Mouse (Mus musculus): ENCODE results near the gene Sst.
"Not testable (repeated sequence)": the region's sequence is repeated elsewhere in the genome, so short reads cannot be mapped to it uniquely, and the experiment has no call there.

The Sst gene

GRCm38 (mm10) chr16:23890636-23891035, at the start of gene Sst:
Sst (minus strand) TSS chr16:23890958.
- DNase-seq (ENCODE audit: low spot score) = peak; percentile 21

DNA sequence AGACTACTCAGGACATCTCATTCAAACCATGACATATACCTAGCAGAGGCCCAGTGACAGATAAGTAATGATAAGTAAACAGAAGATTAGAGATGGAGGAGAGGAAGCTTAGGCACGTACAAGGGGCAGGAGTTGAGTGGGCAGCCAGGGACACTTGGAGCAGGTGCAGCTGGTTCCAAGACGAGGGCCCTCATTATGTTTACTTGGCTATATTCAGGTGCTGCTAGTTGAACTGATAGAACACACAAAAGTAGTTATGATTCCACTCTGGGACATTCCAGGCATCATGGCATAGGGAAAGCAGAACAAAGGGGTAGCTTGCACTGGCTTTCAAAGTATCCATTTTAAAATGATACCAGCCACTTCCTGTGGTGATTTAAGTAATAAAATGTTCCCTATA, 43.6 kb upstream of the Sst start:
- DNase-seq (ENCODE audit: low spot score) = no peak

- no peak for DNase-seq (ENCODE audit: low spot score)
Measured at GRCm38 (mm10) chr16:23932294-23932693, 41.5 kb upstream of the Sst start, which contains the start of gene Rtp2. Rtp2 (minus strand) TSS chr16:23932394.

DNA sequence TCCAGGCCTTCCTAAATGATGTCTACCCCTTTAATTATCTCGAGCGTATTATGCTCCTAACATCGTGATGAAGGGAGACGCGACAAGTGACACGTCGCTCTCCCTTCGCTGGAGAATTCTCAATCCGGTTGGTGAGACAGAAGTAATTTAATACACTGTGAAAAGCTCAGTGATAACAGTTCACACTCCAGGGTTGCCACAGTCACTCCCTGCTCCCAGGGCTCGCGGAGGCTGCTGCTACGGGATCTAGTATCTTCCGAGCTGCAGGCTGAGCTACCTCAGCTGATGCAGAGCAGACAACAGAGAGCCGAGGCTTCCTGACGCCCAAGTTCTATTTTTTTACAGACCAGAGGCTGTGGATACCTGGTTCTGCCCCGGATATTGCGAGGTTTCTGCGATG, 40.5 kb upstream of the Sst start:
- no peak for DNase-seq (ENCODE audit: low spot score)

- no peak for DNase-seq (ENCODE audit: low spot score)
Measured at GRCm38 (mm10) chr16:23930426-23931073, 39.8 kb upstream of the Sst start.

DNA sequence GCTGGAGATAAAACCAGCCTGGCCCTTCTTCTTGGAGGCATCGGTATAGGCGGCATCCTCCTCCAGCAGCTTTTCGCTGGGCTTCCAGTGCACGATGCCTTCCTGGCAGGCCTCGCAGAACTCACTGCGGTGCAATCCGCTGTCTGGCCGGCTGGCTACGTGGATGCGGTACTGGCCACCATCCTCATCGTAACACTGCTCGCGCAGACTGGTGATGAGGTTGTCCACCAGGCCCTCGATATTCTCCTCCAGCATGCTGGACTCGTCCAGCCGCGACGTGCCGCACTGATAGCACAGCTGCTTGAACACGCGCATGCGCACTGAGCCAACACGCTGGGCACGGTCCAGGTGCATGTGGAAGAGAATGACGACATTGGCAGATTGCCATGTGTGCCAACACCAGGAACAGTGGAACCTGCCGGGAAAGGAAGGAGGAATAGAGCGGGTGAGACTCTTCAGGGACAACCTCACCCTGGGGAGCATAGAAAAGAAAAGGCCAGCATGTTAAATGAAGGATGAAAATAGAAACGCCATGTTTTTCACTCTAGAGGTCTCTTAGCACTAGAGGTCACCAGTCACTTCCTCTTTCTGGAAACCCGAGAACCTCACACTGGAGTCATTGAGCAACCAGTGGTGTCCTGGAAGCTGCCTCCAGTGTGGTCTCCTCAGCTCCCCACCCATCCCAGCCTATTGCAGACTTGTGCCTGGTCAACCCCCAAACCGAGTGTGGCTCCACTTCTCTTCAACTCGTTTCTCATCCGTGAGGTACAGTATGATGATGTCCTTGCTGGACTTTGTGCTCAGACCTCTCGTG, 36.8 kb upstream of the Sst start:
- DNase-seq (ENCODE audit: low spot score) = no peak

GRCm38 (mm10) chr16:23922906-23923305, 32.1 kb upstream of the Sst start:
- no peak for DNase-seq (ENCODE audit: low spot score)

- DNase-seq (ENCODE audit: low spot score) = no peak
Measured at GRCm38 (mm10) chr16:23921697-23922096, 30.9 kb upstream of the Sst start.

GRCm38 (mm10) chr16:23919418-23919817, 28.7 kb upstream of the Sst start:
- no peak for DNase-seq (ENCODE audit: low spot score)

DNA sequence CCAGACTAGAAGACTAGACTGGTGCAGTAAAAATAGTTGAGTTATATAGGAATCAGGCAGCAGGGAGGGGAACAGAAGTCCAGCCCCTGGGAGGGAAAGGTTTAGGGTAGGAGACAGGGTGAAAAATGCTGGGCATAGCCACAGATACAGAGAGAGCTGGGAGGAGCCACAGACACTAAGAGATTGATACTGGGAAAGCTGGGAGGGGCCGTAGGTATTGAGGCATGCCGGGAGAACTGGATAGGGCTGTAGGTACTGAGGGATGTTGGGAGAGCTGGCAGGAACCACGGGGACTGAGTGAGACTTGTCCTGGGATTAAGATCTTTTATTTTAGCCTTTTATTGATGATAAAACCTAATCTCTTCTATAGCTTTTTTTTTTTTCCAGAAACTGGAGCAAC, 22.6 kb upstream of the Sst start:
- no peak for DNase-seq (ENCODE audit: low spot score)

- DNase-seq (ENCODE audit: low spot score) = no peak
Measured at GRCm38 (mm10) chr16:23912741-23913140, 22.0 kb upstream of the Sst start.

- not testable (repeated sequence) for DNase-seq (ENCODE audit: low spot score)
Measured at GRCm38 (mm10) chr16:23909015-23909354, 18.2 kb upstream of the Sst start.

GRCm38 (mm10) chr16:23908076-23909014, 17.6 kb upstream of the Sst start:
- not testable (repeated sequence) for DNase-seq (ENCODE audit: low spot score)

DNA sequence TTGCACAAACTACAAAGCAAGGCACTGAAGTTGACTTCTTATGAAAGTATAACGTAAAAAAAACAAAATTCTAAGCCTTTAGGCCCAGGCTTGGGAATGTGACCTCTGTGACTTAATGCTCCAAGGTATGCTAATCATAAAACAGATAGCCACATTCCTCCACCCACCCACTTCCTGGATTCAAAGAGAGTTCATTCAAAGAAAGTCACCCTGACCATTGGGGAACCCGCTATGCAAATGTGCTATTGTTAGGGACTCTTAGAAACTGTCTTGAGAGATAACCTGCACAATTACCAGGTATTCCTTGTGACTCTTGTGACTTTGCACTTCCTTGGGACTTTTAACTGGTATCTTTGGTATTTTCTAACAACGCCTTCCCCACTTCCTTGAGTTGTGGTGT, 15.8 kb upstream of the Sst start:
- not testable (repeated sequence) for DNase-seq (ENCODE audit: low spot score)

DNA sequence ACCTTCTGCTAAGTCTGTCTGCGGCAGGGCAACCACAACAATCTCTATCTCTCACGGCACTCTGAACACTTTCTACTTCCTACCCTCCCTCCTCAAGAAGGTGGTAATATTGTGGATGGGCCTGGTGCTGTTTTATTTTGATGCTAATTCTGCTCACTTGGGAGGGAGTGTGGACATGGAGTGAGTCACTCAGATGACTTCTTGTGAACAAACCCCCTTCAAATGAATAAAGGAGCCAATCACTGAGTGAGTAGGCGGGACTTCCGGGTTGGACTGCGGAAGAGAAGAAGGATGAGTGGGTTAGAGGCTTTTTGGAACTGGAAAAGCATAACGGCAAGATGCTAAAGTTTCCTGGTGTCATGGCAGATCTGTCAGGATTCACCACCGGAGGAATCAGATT, 10.7 kb upstream of the Sst start:
- no peak for DNase-seq (ENCODE audit: low spot score)

DNA sequence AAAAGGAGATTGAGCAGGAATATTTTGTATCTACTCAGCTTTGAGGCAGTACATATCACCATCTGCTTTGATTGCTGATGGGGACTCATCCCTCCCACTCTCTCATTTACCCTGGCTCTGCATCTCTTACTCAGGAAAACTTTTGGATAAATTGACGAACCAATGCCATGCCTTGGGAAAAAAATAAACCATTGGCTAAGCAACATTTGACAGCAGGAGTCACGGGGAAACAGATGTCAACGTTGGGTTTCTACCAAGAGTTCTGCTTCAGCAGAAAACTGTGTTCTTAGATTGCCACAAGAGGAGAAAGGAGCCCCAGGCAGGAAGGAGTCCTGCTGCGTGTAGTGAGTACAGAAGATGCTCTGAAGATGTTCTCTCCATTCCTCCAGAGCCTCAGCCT, 9.3 kb upstream of the Sst start:
- no peak for DNase-seq (ENCODE audit: low spot score)

GRCm38 (mm10) chr16:23898840-23899239, 8.1 kb upstream of the Sst start:
- peak; percentile 93 for DNase-seq (ENCODE audit: low spot score)

- peak; percentile 86 for DNase-seq (ENCODE audit: low spot score)
Measured at GRCm38 (mm10) chr16:23897984-23898586, 7.3 kb upstream of the Sst start.

DNA sequence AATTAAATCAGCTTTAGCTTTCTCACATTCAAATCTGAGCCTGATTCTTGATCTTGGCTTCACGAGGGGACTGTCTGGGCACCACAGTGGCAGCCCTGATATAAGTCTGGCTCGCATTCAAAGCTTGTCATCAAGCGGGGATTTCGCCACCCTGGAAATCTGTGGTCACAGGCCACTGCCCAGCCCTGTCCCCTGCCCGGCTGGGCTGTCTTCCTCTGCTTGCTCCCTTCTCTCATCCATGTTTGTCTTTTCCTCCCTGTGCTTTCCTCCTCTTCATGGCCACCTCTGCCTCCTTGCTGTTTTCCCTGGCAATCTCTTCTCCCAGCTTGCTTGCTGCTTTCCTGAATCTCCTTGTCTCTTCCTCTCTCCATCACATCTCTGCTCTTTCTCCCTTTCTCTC, 6.7 kb upstream of the Sst start:
- DNase-seq (ENCODE audit: low spot score) = no peak

- DNase-seq (ENCODE audit: low spot score) = no peak
Measured at GRCm38 (mm10) chr16:23895135-23895534, 4.4 kb upstream of the Sst start.

DNA sequence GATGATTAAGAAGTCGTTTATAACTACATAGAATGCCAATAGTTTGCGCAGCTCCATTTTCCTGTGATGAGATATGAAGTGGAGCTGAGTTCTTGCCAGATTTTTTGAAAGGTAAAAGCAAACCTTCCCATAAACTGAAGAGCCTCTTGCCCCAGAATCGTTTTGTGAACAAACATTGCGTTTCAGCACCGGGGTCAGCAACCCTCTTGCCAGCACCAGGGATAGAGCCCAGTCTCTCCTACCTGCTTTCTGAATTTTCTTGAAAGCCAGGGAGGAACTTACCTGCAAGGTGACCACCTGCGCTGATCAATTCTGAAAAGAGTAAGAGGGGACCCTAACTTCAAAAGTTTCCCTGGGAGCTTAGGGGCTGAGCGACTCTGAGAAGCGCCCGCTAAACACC, 607 bp downstream of the Sst start:
- peak; percentile 51 for DNase-seq (ENCODE audit: low spot score)

DNA sequence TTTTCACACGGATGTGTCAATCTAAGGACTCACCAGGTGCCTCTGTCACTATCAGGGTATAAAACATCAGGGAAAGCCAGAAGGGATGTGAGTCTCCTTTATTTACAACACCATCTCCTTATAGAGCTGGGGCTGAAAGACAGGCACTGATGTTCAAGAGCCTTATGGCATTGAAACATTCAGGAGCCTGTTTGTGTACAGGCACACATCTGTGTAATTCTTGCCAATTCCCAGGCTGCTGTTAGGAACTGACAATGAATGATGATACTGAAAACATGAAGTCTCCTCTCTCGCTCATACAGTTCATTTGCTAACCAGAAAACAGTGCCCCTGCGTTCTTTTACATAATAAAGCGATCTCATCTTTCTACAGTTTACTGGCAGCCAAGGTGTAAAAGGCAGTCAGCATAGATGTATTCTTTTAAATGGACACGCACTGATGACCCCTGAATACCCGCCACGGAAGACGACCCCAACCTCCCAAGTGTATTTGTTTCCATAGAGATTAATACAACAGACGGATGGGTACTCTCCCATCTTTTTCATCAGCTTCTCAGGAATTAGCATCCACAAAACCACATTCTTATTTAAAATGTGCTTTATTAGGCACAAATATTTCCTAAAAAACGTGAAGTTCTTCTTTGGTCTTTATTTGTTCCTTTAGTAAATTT, 2.7 kb downstream of the Sst start:
- DNase-seq (ENCODE audit: low spot score) = no peak
